8 mouse cellular contexts compared by ENCODE assay signal in the genomic region with DNA sequence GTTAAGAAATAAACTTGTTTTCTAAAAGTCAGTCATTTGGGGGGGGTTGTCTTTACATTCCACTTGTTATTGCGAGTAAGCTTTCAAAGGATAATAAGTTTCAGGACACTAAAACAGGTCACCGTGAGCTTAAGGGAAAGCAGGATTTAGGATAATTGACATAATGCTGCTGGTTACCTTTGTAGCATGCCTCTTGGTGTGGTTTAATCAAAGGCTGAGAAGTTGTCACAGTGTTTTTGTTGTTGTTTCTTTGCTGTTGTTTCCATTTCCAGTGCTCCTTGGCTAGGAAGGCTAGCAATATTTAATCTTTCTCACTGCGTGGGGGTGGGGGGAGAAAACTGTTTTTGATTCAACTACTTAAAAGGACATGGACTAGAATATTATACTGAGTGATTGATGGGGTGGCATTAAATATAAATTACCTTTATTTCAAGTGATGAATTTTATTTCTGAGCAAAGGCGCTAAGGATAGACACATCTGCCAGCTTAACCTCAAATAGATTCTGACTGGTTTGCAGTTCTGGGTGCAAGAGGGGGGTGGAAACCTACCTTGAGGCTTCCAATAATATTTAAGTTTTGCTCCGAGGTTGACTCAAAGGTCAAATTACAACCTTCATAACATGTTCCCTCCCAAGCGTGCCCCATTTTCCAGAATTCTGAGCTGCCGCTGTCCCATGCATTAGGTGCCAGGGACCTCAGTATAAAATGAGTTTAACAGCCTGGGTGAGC. TPM values are rescaled to one million over a fixed set of nuclear protein-coding genes. Genes with fewer than 3 reads are reported as not detected.
DNase-seq lines count a peak whose midpoint lies in the region; ATAC-seq lines count a peak whose summit lies in the region.

No protein-coding gene starts in this region.

- WGBS in heart, embryonic 14.5 days = 62% methylated on average over 7 of the region's 7 CpGs
- 21% methylated on average over 7 of the region's 7 CpGs for WGBS in limb, embryonic 12.5 days

- H3K9me3 ChIP-seq in heart, embryonic 14.5 days (ENCODE audit: control insufficient read depth, low read length) = no peaks in the 10 kb centered on the region
- H3K9me3 ChIP-seq in limb, embryonic 12.5 days = no peaks in the 10 kb centered on the region

- peak overlapping the region in 1 of 2 experiments; percentile 23; a peak in 2 of 4 replicates for H3K4me3 ChIP-seq in heart, embryonic 14.5 days (ENCODE audit: control insufficient read depth in 1 of 2, insufficient read depth in 1 of 2, low read depth in 1 of 2, low read length in 2 of 2)
- H3K4me3 ChIP-seq in limb, embryonic 12.5 days (replicated peaks) = peak overlapping the region; percentile 90

- peak overlapping the region; percentile 36; the same call in 1 of the 2 replicates for H3K9ac ChIP-seq in heart, embryonic 14.5 days (ENCODE audit: low read length)
- H3K9ac ChIP-seq in limb, embryonic 12.5 days (replicated peaks) = peak overlapping the region; percentile 18; the same call in 1 of the 2 replicates

- peak overlapping the region; percentile 14 to 42; a peak in 1 of 4 replicates for H3K27ac ChIP-seq in heart, embryonic 14.5 days (replicated peaks in 1 of 2; ENCODE audit: control insufficient read depth in 1 of 2, insufficient read depth in 1 of 2, low read depth in 2 of 2, low read length in 2 of 2)
- H3K27ac ChIP-seq in limb, embryonic 12.5 days = peak overlapping the region; percentile 37; the same call in 1 of the 2 replicates

- peak overlapping the region; percentile 88 for H3K4me2 ChIP-seq in heart, embryonic 14.5 days (ENCODE audit: low read length)
- H3K4me2 ChIP-seq in limb, embryonic 12.5 days = peak overlapping the region; percentile 74

- DNase-seq in adrenal gland, postnatal 14 days = peak; percentile 16
- no peak for DNase-seq in adrenal gland, adult 8-10 months
- DNase-seq in 3134 (ENCODE audit: extremely low read depth, insufficient read length, low spot score) = peak; percentile 16
- DNase-seq in retina, postnatal 1 day = peak; percentile 42
- DNase-seq in right cerebral cortex, postnatal 36 days (ENCODE audit: low spot score in 2 of 2) = no peak
- DNase-seq in layer of hippocampus, postnatal 25 days (ENCODE audit: extremely low spot score in 1 of 2, low spot score in 1 of 2) = no peak

- H3K27me3 ChIP-seq in heart, embryonic 14.5 days (ENCODE audit: control insufficient read depth, insufficient read depth, low read length) = no peaks in the 10 kb centered on the region
- no peaks in the 10 kb centered on the region for H3K27me3 ChIP-seq in limb, embryonic 12.5 days

- no peak for ATAC-seq in heart, embryonic 14.5 days (ENCODE audit: insufficient number of reproducible peaks, insufficient read depth, low FRiP score, low read depth)
- ATAC-seq in limb, embryonic 12.5 days (ENCODE audit: insufficient number of reproducible peaks, insufficient read depth, low FRiP score, low TSS enrichment, low read depth) = no peak

- H3K36me3 ChIP-seq in heart, embryonic 14.5 days (ENCODE audit: control insufficient read depth, insufficient read depth, low read length) = no peaks in the 10 kb centered on the region
- 0 out of 2 replicates have a peak, but pooled peaks cover 3% of the 10 kb centered on the region for H3K36me3 ChIP-seq in limb, embryonic 12.5 days

- peaks cover 12 to 27% of the 10 kb centered on the region in 2 experiments for H3K4me1 ChIP-seq in heart, embryonic 14.5 days (ENCODE audit: control insufficient read depth in 2 of 2, insufficient read depth in 2 of 2, low read length in 2 of 2)
- H3K4me1 ChIP-seq in limb, embryonic 12.5 days (replicated peaks) = peaks cover 34% of the 10 kb centered on the region

RNA-seq across cellular contexts. Expression of gene Cited2, which starts 2.8 kb away (rescaled TPM):
- 75.6 and 77.2 TPM in 2 replicates for total RNA-seq in adrenal gland, postnatal 14 days (2021)
- total RNA-seq in adrenal gland, adult 8-10 months (2022) = 10 to 100 TPM; 37.2 to 87.3 (median 63.5) TPM
- polyA plus RNA-seq in heart, embryonic 14.5 days (2014; fragmentation: Nextera tagmentation; extraction: Ambion mirVana) = 34.8 and 37.2 TPM in 2 replicates
- 51.9 and 56.7 TPM in 2 replicates for polyA plus RNA-seq in limb, embryonic 12.5 days (2016; fragmentation: Nextera tagmentation; extraction: Ambion mirVana)
- total RNA-seq in layer of hippocampus, postnatal 25 days (2021) = 10 to 100 TPM; 33.0 to 39.9 TPM

Comparison
In these comparisons a context has a peak if more than half of its experiments do, and no peak if none do; other contexts are left out.
1. DNase-seq: peak in adrenal gland, postnatal 14 days (single experiment), 3134 (single experiment) and retina, postnatal 1 day (single experiment); none in adrenal gland, adult 8-10 months (single experiment), right cerebral cortex, postnatal 36 days (0 of 2) and layer of hippocampus, postnatal 25 days (0 of 2).